Mouse (Mus musculus) liver, embryonic 18 days (tissue): ENCODE measurements around the gene Rgr. TPM values are rescaled to one million over a fixed set of nuclear protein-coding genes. Genes with fewer than 3 reads are reported as not detected.

Experiments used
- polyA plus RNA-seq: library from polyadenylated mRNA; depleted of rRNA; stranded (reverse); fragments of >200 nt; gene quantifications from 2 replicates; pipeline ENCODE4 v1.2.3, GENCODE M21; 2012; rRNA removed

The Rgr gene
- polyA plus RNA-seq: not detected in 2 replicates

DNA sequence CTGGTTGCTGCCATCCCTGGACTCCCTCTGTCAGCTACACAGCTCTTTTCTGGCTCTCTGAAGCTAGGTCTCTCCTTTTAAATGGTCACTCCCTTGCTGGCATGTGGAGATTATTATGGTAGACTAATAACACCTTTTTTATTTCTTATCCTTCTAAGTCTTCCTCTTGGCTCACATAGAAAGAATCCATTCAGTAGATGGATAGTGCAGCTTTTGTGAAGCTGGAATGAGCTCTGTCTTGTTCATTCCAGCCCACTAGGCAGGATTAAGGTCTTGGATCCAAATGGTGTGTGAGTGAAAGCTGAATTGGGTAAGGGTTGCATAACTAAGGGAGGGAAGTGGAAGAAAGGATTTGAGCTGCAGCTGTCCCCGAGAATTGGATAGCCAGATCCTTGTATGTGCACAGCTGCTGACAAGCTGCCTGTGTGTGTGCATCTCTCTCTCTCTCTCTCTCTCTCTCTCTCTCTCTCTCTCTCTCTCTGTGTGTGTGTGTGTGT lies at the start of gene Rgr:
Gene Rgr (minus strand): TSS at position 51 of the 497 bp plus-strand sequence.

DNA sequence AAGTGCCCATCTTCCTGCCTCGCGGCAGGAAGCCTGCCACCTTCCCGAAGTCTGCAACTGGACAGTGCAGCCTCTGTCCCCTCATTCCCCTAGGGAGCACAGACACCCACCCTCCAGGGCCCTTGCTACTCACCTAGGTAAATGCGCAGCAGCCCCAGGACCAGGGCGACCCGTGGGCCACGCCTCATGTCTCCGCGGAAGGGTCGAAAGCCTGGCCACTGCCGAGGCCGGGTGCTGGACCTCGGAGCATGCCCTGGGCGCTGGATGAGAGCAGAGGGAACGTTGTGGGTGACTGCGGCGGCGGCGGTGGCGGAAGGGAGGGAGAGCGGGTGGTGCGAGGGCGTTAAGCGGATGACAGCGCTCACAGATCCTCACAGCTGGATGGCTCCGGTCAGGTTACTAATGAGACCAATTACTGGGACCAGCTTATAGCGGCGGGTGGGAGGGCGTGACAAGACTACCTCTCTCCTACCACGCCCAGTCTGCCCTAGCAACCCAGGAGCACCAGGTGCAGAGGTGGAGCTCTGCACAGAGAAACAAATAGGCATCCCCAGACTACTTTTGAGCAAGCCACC lies 49.3 kb upstream of the Rgr start, which contains the start of gene Cdhr1:
Gene Cdhr1 (minus strand): TSS at position 392 of the 575 bp plus-strand sequence.

DNA sequence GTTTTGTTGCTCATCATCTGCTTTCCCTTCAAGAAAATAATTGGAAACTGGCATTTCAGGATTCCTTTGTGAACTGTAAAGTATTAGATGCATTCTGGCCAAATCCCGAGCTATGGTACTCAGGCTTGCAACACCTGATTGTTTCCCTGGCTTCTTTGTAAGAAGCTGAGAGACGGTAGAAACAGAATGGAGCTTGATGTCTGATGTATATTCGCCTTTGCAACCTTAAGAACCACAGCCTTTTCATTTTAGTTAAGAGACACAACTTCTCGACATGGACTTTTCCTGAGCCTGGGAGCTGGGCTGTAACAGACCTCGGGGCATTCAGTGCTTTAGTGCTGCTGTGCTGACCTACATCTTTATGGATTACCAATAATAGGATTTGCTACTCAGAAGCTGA lies 18.9 kb upstream of the Rgr start, which contains the start of gene Lrit2:
Gene Lrit2 (plus strand): TSS at position 301 of the 400 bp plus-strand sequence.

Other genes starting within 250 kb of the Rgr start
- 2.4 and 2.6 TPM in 2 replicates for gene Ccser2, start 80.2 kb downstream of the Rgr start, polyA plus RNA-seq
- 0.01 and 0.05 TPM in 2 replicates for gene Lrit1, start 5.9 kb upstream of the Rgr start, polyA plus RNA-seq
- not detected in 2 replicates for gene Lrit2, start 19.0 kb upstream of the Rgr start, polyA plus RNA-seq
- 0.01 and 0.02 TPM in 2 replicates for gene Cdhr1, start 49.4 kb upstream of the Rgr start, polyA plus RNA-seq
- 0.08 and 0.28 TPM in 2 replicates for gene 2610528A11Rik, start 65.1 kb upstream of the Rgr start, polyA plus RNA-seq
- 99.3 and 99.7 TPM in 2 replicates for gene Ghitm, start 86.3 kb upstream of the Rgr start, polyA plus RNA-seq